Mouse (Mus musculus) Patski (cell line): ENCODE results near the gene Rps19. TPM values are rescaled to one million over a fixed set of nuclear protein-coding genes. Genes with fewer than 3 reads are reported as not detected.
"Not testable (repeated sequence)": the region's sequence is repeated elsewhere in the genome, so short reads cannot be mapped to it uniquely, and the experiment has no call there.

Experiments used
- ATAC-seq: fragments of 100-300 bp; one replicate; pipeline ENCODE4 v1.8.0; 2021
- CTCF ChIA-PET: fragments of 350-600 bp; sonication (Branson Sonifier 250); formaldehyde crosslinking; loops from one replicate; lab custom pipeline; 2022; ENCODE audit warnings: inconsistent platforms; lab: Charles Lee
- POLR2A ChIA-PET: fragments of 350-600 bp; sonication (Branson Sonifier 250); formaldehyde crosslinking; loops from one replicate; lab custom pipeline; 2022; ENCODE audit warnings: antibody characterized with exemption, inconsistent platforms; lab: Charles Lee
- DNase-seq: peaks from one replicate; pipeline ENCODE4 v3.0.0-alpha.2; 2011; ENCODE audit warnings: low read depth, low spot score
- H3K27me3 ChIP-seq: fragments of 371-371 bp; one replicate; pipeline ENCODE4 v1.5.1; 2021
- CTCF ChIP-seq: fragments of 100-300 bp; IDR thresholded peaks from one replicate; pipeline ENCODE4 v1.5.1; 2021
- in situ Hi-C: fragments of 300-500 bp; cut with MboI; formaldehyde crosslinking; loops from 3 replicates; pipeline ENCODE4 v1.11.1; 2018; ENCODE audit warnings: low pct_unique_long_range_greater_than_20kb, mixed read lengths
- polyA plus RNA-seq: library from polyadenylated mRNA; unstranded; gene quantifications from one replicate; pipeline ENCODE4 v1.2.3, GENCODE M21; 2021

Rps19 gene
- polyA plus RNA-seq, 1 experiment from 2014 or later: 393 TPM

DNA sequence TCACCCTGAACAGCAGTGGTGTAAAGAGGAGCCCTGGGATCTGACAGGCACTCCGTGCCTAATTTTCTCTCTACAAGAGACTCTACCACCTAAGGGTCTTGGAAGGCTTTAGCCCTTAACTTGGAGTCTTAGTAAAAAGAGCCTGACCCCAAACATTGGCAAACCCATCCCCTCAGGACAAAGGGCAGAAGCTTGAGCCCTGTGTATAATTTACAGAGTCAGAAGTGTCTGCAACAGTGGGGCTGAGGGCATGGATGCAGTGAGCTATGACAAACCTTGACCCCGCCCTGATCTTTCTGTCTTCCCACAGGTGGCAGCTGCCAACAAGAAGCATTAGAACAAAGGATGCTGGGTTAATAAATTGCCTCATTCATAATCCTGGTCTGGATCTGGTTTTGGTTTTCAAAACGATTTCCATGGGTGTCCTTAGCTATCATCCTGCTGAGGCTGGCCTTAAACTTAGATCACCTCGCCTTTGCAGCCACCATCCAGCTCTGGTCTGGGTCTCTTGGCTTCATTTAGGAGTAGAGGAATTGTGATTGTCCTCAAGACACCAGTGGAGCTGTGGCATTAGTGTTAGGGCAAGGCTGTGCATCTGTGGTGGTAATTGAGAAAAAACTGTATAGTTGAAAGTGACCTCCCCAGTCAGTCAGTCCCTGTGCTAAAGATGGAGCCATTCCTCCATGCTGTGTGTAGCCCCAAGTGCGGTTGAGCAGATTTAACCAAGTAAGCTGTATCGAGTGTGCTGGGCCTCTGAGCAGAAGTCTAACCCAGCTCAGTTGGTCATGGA, 5.5 kb downstream of the Rps19 start:
- H3K27me3 ChIP-seq: no peaks in the 10 kb centered on the region
- ChIA-PET POLR2A (interaction anchor here (0.7 to 1.1 kb wide), 2 partner anchors 14 to 281 kb away, joined by 3 to 4 read pairs; no protein-coding TSS in a partner anchor), CTCF (interaction anchor here (1.2 to 3.0 kb wide), 6 partner anchors 9 to 83 kb away, joined by 3 to 25 read pairs (median 4); partner anchors contain the start of genes Arhgef1 and Rabac1)
- in situ Hi-C loops: no loop called here
- TF ChIP-seq CTCF: no peak
- ATAC-seq: no peak
- peak; percentile 54 for DNase-seq

DNA sequence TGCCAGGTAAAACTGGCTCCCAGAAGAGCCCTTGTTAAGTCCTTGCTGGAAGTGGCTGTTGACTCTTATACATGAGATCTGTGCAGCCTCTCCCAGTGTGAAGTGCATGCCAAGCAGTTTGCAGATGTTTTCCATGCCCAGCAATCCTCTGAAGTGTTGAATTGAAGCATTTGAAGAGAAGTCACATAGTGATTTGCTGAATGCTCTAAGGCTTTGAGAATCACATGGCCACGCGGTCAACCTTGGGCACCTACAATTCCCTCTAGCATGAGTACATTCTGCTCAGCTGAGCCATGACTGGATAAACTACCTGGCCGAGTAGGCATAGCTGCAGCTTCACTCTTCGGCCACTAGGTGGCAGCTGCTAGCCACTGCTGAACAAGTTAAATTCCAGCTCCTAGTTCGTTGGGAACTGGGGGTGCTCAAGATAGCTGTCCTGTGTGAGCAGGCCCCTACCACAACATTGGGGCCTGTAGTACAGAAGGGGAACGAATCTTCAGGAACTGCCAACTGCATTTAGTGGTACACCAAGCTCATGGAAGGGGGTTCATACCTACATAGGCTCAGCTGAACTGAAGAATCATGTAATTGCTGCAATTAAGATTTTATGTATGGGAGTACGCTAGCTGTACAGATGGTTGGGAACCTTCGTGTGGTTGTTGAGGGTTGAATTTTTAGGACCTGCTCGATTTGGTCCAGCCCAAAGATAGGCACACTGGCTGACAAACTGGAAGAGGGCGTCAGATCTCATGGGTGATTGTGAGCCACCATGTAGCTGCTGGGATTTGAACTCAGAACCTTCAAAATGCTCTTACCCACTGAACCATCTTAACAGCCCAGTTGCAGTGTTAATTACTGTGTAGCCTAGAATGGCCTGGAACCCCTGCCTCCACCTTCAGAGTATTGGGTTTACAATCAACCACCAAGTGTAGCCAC, 6.4 kb downstream of the Rps19 start:
- in situ Hi-C loops: no loop called here
- TF ChIP-seq CTCF: no peak
- CTCF ChIA-PET: interaction anchor here (1.0 to 3.0 kb wide), 8 partner anchors 11 to 82 kb away, joined by 3 to 25 read pairs (median 4); partner anchors contain the start of genes Arhgef1 and Rabac1
- ATAC-seq: peak; percentile 65
- POLR2A ChIA-PET: interaction anchor here (0.7 to 1.1 kb wide), 3 partner anchors 13 to 281 kb away, joined by 3 to 4 read pairs (median 3); no protein-coding TSS in a partner anchor
- DNase-seq: no peak
- no peaks in the 10 kb centered on the region for H3K27me3 ChIP-seq

DNA sequence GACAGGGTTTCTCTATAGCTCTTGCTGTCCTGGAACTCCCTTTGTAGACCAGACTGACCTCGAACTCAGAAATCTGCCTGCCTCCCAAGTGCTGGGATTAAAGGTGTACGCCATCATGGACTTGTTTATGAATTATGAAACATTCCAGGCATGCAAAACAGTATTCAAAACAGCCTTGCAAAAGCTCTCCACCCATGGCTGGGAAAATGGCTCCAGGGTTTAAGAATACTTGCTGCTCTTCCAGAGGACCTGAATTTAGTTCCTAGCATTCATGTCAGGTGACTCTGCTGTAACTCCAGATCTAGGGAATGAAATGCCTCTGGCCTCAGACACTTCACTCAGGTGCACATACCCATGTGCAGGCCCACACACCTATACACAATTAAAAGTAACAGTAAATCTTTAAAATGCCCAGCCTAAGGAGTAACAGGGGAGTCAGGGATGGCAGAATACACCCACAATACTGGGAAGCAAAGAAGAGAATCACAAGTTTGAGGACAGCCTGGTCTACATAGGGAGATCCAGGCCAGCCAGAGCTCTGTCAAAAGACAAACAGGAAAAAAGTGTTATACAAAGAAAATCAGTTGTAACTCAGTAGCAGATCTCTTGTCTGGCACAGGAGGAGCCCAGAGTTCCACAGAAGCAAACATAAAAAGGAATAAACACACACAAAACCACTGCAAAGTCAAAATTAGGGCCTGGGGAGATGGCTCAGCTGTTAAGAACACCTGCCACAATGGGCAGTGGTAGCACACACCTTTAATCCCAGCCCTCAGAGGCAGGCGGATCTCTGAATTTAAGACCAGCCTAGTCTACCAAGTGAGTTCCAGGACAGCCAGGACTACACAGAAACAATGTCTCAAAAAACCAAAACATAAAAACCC, 7.3 kb downstream of the Rps19 start:
- CTCF ChIA-PET: interaction anchor here (1.0 to 3.0 kb wide), 7 partner anchors 11 to 81 kb away, joined by 3 to 25 read pairs (median 4); partner anchors contain the start of genes Arhgef1 and Rabac1
- no peak for ATAC-seq

DNA sequence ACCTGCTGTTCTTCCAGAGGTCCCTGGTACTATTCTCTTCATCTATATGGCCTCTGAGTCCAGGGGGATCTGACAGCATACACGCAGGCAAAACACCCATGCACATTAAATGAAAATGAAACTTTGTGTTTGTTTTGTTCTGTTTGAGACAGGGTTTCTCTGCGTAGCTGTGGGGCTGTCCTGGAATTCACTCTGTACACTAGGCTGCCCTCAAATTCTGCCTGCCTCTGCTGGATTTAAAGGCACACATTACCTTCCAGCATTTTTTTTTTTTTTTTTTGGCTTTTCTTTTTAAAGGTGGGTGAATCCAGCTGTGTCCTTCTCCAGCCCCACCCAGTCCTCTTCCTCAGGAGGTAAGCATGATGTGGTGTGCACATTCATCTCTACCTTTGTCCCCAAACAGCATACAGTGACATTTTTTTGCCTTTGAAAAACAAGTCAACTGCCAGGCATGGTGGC, 8.0 kb downstream of the Rps19 start:
- ChIA-PET POLR2A (no interaction called here), CTCF (no interaction called here)
- no peaks in the 10 kb centered on the region for H3K27me3 ChIP-seq
- no peak for DNase-seq
- ATAC-seq: no peak
- TF ChIP-seq CTCF: no peak
- in situ Hi-C loops: no loop called here

More for the DNA sequence above, 7.3 kb downstream of the Rps19 start:
- in situ Hi-C loops: no loop called here
- no peaks in the 10 kb centered on the region for H3K27me3 ChIP-seq
- DNase-seq: no peak
- TF ChIP-seq CTCF: no peak
- POLR2A ChIA-PET: interaction anchor here (0.6 to 0.8 kb wide), 2 partner anchors 63 to 77 kb away, joined by 3 read pairs; no protein-coding TSS in a partner anchor

DNA sequence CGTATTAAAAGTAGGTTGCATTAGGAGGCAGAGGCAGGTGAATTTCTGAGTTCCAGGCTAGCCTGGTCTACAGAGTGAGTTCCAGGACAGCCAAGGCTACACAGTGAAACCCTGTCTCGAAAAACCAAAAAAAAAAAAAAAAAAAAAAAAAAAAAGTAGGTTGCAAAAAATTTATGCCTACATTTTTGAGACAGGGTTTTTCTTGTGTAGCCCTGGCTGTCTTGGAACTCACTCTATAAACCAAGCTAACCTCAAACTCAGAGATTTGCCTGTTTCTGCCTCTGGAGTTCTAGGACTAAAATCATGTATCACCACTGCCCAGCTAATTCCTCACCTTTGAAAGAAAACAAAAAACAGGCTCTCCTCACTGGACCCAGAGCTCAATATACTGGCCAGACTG, 11.6 kb downstream of the Rps19 start:
- ATAC-seq, in situ Hi-C loops, H3K27me3 ChIP-seq, DNase-seq: not testable (repeated sequence)
- CTCF ChIA-PET: interaction anchor here (2.0 kb wide), 1 partner anchor 9 kb away, joined by 4 read pairs; no protein-coding TSS in a partner anchor
- POLR2A ChIA-PET: interaction anchor here (0.7 kb wide), 1 partner anchor 11 kb away, joined by 4 read pairs; no protein-coding TSS in a partner anchor

DNA sequence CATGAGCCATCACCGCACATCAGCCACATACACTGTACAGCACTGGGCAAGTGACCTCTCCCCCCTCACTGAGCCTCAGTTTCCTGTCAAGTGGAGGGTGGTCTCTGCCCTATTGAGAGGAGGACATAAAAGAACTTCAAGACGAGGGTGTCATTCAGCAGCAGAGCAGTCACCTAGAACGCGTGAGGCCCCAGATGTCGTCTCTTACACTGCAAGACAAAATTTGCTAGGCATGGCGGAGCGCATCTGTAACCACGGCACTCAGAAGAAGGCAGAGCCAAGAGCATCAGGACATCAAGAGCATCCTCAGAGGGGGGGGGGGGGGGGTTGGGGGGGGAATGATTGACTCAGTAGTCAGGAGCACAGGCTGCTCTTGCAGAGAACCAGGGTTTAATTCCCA, 12.1 kb downstream of the Rps19 start:
- DNase-seq: no peak
- in situ Hi-C loops: no loop called here
- H3K27me3 ChIP-seq: no peaks in the 10 kb centered on the region
- ATAC-seq: no peak
- POLR2A ChIA-PET: interaction anchor here (0.6 to 0.7 kb wide), 2 partner anchors 10 to 357 kb away, joined by 3 to 4 read pairs; no protein-coding TSS in a partner anchor
- CTCF ChIA-PET: no interaction called here
- no peak for TF ChIP-seq CTCF

DNA sequence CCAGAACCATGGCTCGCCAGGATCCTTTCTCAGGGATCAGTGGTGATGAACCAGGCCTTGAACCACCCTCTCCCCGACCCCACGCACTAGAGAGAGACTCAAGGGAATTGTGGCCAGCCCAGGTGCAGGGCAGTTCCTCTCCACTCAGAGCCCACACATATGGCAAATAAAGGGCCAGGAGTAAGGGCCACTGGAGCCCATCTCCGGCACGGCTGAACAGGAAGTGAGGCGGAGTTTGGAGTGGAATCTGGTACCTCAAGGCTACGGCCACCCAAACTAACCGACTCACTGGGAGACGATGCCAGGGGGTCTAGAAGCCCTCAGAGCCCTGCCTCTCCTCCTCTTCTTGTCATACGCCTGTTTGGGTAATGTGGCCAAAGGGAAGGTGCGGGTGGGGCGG, 13.1 kb downstream of the Rps19 start, which contains the start of gene Cd79a:
Gene Cd79a, plus strand, starts transcription at position 158 of the 400 bp plus-strand sequence.
- H3K27me3 ChIP-seq: no peaks in the 10 kb centered on the region
- no peak for DNase-seq
- ChIA-PET POLR2A (no interaction called here), CTCF (no interaction called here)
- no peak for ATAC-seq
- in situ Hi-C loops: no loop called here
- TF ChIP-seq CTCF: no peak

DNA sequence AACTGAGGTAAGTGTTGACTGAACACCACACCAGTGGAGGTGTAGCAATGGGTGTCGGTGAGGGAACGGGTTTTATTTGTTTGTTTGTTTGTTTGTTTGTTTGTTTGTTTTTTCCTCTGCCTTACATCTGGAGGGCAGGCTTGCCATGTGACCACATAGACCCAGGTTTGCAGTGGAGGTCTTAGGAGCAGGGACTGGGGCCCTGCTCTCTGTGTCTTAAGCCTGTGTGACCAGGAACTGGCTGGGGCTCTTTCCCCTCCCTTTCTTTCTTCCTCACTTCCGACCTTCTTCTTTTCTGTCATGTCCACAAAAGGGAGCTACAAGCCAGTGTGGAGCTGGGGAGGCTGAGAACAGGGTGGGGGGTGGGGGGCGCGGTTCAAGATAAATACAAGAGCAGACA, 13.8 kb downstream of the Rps19 start:
- DNase-seq: no peak
- ChIA-PET POLR2A (no interaction called here), CTCF (interaction anchor here (0.9 kb wide), 1 partner anchor 9 kb away, joined by 3 read pairs; no protein-coding TSS in a partner anchor)
- no peak for ATAC-seq
- no peaks in the 10 kb centered on the region for H3K27me3 ChIP-seq
- in situ Hi-C loops: no loop called here
- no peak for TF ChIP-seq CTCF

DNA sequence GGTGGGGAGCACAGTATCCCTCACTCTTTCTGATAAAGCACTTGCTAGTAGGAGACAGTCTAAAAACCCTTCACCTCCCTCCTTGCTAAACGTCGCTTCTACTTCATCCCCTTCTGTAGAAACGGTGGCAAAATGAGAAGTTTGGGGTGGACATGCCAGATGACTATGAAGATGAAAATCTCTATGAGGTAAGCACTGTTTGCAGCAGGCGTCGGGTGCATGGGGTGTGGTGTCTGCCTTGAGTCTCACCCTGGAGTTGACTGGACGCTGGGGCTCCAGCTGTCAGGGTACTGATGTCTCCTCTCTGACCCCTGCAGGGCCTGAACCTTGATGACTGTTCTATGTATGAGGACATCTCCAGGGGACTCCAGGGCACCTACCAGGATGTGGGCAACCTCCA, 16.9 kb downstream of the Rps19 start:
- in situ Hi-C loops: no loop called here
- ChIA-PET POLR2A (no interaction called here), CTCF (no interaction called here)
- TF ChIP-seq CTCF: no peak
- H3K27me3 ChIP-seq: no peaks in the 10 kb centered on the region
- ATAC-seq (no peak), DNase-seq (no peak)
